Mouse (Mus musculus) Muller cell, postnatal 12 days (primary cell): Measurements from ENCODE around the gene Piwil4.
"Not testable (repeated sequence)": the region's sequence is repeated elsewhere in the genome, so short reads cannot be mapped to it uniquely, and the experiment has no call there.

Source experiments
- DNase-seq: peaks from one replicate; pipeline ENCODE4 v3.0.0-alpha.2; 2015; ENCODE audit errors: inconsistent ontology term

Piwil4 gene

DNA sequence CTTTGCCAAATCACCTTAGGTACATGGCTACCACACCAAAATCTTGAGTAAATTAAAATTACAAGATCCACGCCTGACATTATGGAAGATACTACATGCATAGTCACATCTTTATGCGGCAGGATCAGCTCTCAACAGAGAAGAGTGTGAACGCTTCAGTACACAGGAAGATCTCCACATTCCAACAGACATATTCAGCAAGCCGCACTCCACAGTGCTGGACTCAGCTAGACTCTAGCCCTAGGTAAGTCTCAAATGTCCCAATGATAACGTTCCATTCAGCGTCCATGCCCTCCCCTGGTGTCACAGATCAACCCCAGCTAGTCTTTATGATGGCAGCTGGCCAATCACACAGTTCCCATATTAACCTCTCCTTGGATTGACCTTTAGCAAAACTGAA is 14.5 kb downstream of the Piwil4 start:
- no peak for DNase-seq

GRCm38 (mm10) chr9:14724755-14725420 is 15.6 kb downstream of the Piwil4 start:
- DNase-seq, result no peak

DNA sequence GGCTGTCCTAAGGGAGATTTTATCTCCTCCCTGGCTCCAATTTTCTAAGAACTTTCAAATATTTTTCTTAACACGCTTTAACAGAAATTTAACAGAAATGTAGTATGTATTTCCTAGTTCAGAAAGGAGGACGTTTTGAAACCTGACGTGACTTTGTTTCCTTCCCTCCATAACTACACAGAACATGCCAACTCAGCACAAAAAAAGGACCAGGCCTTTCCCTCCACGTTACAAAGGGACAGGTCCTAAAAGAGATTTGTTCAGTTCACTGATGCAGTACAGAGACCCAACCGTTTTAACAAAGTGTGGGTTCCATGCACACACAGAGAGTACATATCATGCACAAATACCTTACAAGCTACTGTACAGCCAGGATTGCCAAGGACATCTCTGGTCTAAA is 18.9 kb downstream of the Piwil4 start:
- no peak for DNase-seq

DNA sequence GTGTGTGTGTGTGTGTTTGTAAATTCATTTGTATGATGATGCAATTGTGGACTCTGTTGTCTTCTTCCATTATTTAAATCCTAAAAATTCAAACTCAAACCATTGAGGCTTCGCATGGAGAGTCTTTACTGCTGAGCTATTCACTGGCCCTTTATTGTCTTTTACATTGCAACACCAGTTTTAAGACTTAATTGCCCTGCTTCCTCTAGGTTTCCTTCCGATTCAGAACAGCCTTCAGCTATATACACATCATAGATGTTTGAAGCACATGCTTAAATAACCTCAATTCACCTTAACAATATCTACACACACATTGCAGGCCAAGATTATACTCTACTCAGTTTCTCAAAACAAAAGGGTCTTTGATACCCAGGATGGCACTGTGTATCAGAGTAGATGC is 20.1 kb downstream of the Piwil4 start:
- DNase-seq, result no peak

GRCm38 (mm10) chr9:14718332-14718691 is 22.2 kb downstream of the Piwil4 start:
- no peak for DNase-seq

DNA sequence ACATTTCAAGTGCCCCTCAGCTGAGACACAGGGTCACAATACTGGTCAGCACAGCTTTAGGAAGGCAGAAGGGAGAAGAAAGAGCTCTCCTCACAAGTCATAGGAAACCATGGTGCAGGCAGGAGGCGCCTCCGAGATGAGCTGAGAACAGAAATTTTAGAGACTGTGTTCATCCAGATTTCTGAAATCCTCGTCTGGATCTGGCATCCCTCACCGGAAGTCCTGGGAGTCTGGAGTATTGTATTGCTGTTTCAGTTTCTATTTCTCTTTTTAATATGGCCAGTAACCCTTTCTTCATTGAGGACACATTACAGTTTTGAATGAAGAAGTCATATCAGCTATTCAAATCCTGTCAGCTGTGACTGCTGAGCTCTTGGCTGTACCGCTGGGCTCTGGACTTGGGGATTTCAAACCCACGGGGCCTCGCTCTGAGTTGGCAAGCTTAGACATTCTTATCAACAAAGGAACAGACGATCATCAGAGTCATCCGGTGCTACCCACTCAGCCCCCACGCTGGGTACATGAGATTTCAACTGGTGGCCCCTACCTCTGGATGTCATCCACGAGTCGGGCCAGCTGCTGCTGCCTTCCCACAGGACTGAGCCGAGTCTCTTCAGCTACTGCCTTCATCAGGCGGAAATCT is 22.7 kb downstream of the Piwil4 start:
- peak; percentile 85 for DNase-seq

DNA sequence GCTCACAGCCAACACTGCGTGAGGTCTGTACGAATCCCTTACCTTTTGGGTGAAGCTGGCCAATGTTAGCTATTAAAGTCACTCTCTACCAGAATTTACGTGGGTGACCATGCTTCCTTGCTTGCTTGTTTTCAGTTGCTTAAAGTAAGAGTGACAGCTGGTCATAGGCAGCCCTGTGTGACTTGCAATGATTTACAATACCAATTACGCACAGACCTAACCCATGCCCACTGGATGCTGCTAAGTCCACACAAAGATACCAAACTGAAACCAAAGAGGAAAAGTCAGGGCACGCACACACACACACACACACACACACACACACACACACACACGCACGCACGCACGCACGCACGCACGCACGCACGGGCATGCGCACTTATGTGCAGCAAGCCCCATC is 25.3 kb downstream of the Piwil4 start:
- DNase-seq, result no peak

- DNase-seq, result no peak
These were observed 29.6 kb downstream of the Piwil4 start for GRCm38 (mm10) chr9:14710910-14711309.

GRCm38 (mm10) chr9:14705321-14706162 is 35.0 kb downstream of the Piwil4 start:
- no peak for DNase-seq

GRCm38 (mm10) chr9:14700795-14701194 is 39.7 kb downstream of the Piwil4 start:
- DNase-seq, result not testable (repeated sequence)

- no peak for DNase-seq
These were observed 41.3 kb downstream of the Piwil4 start for GRCm38 (mm10) chr9:14699288-14699640.

- peak; percentile 77 for DNase-seq
These were observed 41.8 kb downstream of the Piwil4 start for GRCm38 (mm10) chr9:14698582-14699287.

DNA sequence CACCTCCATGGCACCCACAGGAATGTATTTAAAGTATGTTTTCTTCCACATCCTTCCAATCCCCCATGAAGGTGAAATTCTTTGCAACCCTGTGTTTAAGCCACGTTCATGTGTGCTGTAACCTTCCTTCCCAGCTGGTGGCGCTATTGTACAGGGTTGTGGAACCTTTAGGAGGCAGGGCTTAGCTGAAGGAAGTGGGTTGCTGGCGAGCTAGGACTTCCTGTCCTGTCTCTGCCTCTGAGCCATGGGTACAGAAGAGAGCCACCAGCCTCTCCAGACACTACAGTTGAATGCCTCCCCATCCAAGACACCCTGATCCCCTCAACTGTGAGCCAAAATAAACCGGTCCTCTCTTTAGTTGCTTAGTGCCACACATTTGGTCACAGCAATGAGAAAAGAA is 42.6 kb downstream of the Piwil4 start:
- no peak for DNase-seq

DNA sequence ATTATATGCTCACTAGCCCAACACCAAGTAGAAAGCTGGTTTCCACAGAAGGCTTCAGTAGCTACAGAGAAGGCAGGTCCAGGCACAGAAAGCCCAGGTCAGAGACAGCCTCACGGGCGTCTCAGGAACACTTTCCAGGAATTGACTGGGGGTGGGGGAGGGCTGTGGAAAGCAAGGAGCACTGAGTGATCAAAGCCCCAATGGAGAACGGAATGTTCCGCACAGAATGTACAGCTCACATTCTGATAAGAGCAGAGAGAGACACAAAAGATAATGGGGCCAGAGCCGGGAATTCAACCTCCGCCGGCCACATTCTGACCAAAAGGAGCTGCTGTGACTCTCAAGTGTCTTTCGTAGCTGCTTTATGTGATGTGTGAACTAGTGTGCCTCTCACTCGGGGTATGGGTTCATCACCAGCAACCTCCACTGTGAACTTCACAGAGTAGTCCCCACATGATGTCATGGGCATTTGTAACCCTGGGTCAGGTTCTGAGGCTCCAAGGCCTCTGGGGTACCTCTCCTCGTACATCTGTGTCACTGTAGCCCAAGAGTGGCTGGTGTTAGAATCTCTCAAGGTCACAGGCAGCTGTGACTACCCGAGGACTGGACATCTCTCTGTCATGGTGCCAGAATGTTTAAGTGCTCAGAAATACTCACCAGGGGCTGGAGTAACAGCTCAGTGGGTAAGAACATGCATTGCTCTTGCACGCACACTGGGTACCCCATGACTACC is 51.0 kb downstream of the Piwil4 start:
- no peak for DNase-seq

GRCm38 (mm10) chr9:14684363-14684762 is 56.2 kb downstream of the Piwil4 start:
- no peak for DNase-seq

- no peak for DNase-seq
These were observed 57.8 kb downstream of the Piwil4 start for GRCm38 (mm10) chr9:14682741-14683140.

DNA sequence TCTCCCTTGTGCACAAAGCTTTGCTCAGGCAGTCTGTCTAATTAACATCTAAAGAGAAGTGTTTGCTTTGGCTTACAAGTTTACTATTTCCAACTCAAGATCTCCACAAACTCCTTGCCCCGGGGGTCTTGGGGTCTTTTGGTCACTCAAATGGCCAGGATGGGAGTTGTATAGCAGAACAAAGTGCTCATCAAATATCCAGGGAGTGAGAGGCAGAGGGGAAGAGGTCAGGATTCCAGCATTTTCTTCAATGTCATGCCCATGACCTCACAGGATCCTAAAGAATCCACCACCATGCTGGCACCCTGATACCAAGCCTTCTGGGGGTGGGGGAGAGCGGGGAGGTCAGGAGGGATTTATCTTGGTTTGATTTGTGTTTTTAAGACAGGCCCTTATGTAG is 59.9 kb downstream of the Piwil4 start:
- DNase-seq, result no peak

DNA sequence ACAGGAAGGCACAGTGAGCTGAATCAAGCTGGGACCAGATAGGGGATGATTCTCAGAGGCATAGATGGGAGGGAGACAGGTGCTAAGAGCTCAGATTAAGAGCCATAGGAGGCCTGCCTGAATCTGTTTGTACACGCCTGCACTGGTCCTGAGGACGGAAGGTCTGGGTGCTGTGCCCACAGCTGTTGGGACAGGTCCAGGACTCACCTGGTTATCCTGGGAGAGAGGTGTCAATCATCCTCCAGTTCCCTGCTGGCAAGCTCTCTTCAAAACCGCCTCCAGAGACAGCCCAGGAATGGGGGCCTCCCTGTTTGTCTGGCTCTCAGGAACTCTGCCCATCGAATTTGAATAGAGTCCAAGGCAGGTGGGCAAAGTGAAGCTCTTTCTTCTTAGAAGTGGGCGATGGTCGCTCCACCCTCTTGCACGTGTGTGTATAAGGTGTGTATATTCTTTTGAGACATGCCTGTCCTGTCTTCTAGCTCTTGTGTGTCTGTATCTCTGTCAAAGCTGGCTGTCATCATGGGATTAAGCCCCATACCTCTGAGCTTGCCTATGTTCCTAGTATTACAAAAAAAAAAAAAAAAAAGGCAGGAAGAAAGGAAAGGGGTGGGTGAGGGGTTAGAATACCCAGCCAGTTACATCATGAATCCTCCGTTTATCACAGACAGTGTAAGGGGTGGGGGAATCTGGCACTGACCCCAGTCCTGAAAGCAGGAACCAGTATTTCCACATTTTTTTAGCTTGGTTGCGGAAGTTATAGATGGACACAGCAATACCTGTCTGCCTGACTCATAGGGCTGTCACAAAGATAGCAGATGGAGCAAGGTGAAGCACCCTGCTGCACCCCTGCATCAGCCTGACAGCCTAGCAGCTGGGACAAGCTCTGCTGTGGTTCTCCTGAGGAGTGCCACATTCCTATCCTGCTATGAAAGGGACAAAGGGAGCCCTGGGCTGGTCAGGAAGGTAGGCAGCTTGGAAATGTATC is 64.5 kb downstream of the Piwil4 start:
- DNase-seq, result peak; percentile 61

- DNase-seq, result no peak
These were observed 66.0 kb downstream of the Piwil4 start for GRCm38 (mm10) chr9:14674506-14674905.

DNA sequence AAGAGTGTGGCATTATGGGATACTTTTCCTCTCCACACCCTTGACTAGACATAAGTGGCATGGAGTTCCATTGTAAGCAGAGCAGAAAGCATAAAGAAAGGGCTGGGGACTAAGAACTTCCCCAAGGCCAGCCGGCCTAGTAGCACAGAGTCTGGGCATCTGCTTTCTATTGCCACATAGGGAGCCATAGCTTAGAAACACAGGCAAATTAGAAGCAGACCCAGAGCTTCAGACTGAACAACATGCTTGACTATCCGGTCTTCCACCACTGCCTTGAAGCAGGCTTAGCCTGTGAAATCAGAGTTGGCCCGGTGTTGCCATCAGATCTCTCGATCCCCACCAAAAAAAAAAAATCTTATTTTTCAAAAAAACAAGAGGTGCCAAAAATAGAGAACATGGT is 67.4 kb downstream of the Piwil4 start:
- no peak for DNase-seq
